Mouse (Mus musculus): ENCODE measurements around the gene Hmox2.
A peak's percentile ranks its signal among the peaks of the same experiment; 100 is the strongest.
"Not testable (repeated sequence)": the region's sequence is repeated elsewhere in the genome, so short reads cannot be mapped to it uniquely, and the experiment has no call there.

Gene Hmox2

DNA sequence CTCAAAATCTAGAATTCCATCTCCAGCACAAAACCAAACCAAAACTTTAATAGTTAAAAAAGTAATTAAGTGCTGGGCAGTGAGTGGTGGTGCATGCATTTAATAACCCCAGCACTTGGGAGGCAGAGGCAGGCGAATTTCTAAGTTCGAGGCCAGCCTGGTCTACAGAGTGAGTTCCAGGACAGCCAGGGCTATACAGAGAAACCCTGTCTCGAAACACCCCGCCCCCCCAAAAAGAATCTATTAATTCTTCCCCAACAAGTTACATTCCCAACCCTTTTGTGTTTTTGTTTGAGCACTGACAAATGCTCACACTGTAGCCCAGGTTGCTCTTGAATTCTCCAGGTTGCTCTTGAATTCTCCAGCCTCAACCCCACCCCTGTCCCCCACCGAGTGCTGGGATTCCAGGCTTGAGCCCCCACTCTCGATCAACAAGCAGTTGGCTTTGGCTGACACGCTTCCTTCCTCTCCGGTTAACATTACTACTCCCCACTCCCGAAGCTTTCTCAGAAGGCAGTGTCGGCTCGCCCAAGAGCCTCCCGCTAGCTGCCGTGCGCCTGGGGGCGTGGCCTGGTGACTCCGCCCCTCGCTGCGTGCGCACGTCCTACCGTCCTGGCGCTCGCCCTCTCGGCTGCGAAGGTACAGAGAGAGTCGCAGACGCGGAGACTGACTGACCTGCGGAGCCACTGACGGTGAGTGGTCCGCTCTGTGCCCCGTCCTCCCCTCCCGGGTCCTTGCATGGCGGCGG is at the start of gene Hmox2:
Gene Hmox2, plus strand, starts transcription at position 582 of the 748 bp plus-strand sequence.
- peak; percentile 96 for DNase-seq (ENCODE audit: low read depth, low spot score)

DNA sequence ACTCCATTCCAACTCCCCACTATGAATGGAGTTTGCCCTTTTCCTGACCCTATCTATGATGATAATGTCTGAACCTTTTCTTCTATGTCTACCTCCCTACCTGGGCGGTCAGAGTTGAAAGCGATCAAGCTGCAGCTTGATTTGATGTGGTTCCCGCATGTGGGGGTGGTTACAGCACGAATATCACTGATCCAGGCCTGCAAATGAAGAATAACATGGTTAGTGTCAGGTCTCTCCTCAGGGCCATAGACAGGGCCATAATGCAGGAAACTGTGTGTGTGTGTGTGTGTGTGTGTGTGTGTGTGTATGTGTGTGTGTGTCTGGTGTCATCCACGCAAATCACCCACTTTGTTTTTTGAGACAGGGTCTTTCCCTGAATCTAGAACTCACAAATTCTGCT is 49.3 kb upstream of the Hmox2 start:
- DNase-seq (ENCODE audit: low read depth, low spot score) = no peak

DNA sequence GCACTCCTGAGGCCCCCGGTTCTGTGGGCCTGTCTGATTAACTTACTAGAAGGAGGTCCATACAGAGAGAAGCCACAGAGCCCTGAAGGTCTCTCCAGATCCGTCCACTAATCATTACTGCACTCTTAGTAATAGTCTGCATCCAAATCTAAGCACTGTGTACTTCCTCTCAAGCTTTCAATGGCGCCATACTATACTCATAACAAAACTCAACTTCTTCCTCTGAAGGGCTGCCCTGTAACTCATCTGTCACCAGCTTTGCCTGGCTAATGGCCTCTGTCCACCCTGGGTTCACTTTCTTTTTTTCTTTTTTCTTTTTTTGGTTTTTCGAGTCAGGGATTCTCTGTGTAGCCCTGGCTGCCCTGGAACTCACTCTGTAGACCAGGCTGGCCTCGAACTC is 48.1 kb upstream of the Hmox2 start:
- no peak for DNase-seq (ENCODE audit: low read depth, low spot score)

DNA sequence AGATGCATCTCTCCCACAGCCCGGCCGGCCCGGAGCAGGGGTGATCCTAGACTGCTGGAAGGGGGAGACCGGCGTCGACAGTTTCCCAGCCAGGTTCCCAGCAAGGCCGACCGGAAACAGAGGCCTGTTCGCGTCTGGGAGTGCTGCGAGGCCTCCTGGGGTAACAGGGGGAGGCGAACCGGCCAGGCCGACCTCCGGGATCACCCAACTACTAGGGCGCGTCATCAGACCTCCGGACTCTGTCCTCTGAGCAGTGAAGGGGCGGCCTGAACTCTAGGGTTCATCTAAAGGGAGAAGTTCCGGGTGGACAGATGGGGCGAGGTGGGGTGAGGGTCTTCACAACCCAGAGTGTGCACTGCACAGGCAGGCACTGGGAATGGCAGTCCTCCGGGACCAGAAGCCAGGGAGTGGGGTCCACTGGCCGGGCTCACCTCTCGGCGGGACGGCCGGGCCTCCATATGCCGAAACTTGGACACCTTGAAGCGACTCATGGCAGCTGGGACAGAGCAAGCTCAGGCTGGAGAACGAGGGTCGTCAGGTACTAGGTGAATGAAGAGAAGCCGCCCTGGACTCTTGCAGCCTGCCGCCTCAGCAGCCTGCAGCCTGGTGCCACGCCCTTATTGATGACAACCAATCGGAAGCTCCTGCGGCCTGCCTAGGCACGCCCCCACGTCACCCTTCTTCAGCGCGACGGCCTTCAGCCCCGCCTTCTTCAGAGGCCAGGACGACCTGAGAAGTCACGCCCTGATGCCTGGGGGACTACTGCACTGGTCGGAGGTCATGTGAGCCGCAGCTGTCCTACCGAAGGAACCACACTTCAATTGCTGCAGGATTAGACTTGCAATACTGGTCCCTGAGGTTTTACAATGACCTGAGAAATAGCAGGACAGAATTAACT is 46.8 kb upstream of the Hmox2 start, which contains the start of gene Coro7:
Gene Coro7, minus strand, starts transcription at position 657 of the 898 bp plus-strand sequence.
- peak; percentile 98 for DNase-seq (ENCODE audit: low read depth, low spot score)

DNA sequence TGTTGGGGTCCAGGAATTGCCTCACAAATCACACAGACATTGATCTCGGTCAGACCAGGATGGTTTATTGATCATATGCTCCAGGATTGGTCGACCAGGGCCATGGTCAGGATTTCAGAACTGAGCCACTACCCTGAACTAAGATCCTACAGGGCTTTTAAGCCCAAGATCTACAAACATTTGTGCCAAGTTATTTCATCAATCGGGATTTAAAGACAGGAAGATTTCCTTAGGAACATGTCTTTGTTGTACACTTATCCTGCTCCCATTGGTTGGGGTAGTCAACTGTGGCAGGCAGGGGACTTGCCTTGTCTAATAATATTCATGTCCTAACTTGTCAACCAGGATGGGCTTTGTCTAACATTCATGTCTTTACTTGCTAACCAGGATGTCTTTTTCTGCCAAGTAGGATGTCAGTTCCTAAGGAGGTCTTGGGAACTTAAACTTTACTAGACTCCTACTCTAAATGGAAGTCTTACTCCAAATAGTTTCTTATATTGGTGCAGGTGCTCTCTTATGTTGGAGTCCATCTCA is 45.2 kb upstream of the Hmox2 start:
- DNase-seq (ENCODE audit: low read depth, low spot score) = not testable (repeated sequence)

DNA sequence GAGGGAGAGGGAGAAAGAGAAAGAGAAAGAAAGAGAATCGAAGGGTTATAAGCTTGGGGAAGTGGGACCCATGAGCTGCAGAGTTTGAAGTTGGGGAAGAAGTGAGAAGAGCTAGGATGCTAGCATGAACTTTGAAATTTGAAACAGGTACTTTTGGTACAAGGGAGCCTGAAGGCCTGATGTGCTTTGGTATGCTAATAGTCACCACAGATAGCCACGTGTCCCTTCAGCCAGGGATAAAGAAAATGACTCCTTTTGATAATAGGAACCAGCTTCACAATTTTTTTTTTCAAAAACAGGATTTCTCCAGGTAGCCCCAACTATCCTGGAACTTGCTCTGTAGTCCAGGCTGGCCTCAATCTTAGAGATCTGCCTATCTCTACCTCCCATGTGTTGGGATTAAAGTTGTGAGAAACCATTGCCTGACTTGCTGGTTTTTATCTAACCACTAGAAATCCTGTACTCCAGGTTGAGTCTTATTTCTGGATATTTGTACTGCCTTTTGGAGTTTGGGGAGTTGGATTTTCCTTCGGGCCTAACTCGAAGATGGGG is 43.5 kb upstream of the Hmox2 start:
- DNase-seq (ENCODE audit: low read depth, low spot score) = no peak

DNA sequence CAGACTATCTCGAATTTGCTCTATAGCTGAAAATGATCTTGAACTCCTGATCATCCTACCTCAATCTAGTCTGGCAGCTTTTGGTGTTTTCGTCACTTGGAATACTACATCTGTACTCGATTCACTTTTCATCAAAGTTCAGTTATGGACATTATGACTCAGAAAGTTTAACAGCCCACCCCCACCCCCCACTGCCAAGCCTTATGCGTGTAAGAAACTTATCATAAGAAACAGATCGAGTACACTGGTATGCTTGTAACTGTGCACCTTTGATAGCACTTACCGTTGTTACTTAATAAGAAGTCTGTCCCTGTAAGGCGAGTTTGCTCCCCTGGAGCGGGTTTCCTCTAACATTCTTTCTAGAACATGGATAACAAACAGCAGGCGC is 43.0 kb upstream of the Hmox2 start:
- DNase-seq (ENCODE audit: low read depth, low spot score) = no peak

DNA sequence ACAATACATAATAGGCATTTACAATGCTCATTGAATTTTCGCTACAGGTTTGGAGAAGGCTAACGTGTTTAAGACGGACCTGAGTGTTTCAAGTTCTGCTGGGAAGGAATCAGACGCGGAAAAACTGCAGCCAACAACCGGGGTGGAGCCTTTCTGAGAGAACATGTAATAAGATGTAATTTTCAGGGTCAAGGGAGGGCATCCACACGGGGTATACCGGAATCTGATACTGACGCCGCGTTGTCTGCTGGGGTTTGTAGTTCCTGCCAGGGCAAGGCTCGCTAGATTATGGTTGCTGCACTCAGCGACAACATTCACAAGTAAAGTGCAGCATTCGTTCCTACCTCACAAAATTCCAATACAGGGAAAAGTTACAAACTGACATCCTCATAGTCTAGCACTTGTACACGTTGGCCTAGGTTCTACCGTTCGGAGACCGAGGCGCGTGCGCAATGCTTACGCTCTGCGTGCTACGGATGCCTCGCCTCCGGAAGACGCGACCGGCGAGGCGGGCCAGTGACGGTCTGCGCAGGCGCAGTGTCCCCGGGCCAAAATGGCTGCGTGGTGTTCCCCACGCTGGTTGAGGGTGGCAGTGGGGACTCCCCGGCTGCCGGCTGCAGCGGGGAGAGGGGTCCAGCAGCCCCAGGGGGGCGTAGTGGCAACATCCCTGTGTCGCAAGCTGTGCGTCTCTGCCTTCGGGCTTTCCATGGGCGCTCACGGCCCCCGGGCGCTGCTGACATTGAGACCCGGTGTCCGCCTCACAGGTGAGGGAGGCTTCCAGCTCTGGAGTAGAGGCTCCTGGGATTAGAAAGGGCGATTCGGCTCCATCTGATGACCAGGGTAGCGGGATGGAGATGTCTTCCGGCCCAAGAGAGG is 42.3 kb upstream of the Hmox2 start:
- DNase-seq (ENCODE audit: low read depth, low spot score) = peak; percentile 97

DNA sequence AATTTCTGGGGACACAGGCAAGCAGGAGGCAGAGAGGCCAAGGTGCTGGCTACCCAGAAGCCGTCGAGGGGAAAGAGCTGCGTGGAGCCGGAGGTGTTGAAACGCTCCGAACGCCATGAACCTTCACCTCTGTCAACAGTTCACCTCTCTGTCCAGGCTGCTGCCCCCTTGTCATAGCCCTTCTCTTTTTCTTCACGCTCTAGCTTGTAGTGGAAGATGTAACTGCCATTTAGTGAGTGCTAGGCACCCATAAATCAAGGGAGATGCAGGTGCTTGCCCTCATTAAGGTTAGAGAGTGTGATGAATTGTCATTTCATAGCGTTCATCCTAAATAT is 41.7 kb upstream of the Hmox2 start:
- DNase-seq (ENCODE audit: low read depth, low spot score) = no peak

DNA sequence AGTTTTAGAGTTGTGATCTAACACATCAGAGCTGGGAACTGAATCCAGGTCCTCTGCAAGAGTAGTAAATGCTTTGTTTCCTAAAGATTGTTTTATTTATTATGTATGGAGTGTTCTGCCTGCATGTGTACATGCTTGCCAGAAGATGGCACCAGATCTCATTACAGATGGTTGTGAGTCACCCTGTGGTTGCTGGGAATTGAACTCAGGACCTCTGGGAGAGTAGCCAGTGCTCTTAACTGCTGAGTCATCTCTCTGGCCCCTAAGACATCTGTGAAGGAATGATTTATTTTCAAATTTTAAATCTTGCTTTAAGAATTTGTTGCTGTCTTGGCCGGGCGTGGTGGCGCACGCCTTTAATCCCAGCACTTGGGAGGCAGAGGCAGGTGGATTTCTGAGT is 36.8 kb upstream of the Hmox2 start:
- DNase-seq (ENCODE audit: low read depth, low spot score) = not testable (repeated sequence)

DNA sequence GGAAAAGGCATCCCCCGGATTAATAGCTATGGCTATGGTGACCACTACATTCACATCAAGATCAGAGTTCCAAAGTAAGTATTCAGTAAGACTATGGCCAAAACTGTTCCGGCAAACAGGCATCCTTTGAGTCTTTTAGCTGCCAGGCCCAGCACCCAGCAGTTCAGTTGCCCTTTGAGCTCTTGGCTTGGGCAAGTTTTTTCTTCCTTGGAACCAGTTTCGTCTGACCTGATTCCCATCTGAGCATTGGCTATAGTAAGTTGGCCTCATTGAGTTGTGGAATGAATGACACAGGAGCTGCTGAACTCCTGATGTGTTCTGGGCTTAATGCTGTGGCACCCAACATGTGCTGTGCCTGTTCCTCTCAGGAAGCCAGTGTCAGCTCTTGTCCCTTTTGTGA is 24.9 kb upstream of the Hmox2 start:
- DNase-seq (ENCODE audit: low read depth, low spot score) = no peak

DNA sequence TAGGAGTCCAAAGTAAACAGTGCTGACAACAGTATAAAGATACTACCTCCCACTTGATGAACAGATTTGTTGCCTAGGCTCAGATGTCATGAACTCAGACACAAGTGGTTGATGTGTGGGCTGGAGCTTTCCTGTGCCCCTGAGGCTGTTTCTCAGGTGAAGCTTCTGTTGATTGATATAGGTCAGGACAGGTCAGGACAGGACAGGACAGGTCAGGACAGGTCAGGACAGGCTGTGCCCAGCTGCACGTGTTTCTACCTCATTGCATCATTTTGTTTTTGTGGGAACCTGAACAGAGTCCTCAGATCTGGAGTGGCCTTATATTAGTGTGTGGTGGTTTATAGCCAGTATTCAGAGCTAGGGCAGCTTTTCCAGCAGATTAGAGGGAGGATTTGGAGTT is 23.5 kb upstream of the Hmox2 start:
- no peak for DNase-seq (ENCODE audit: low read depth, low spot score)

DNA sequence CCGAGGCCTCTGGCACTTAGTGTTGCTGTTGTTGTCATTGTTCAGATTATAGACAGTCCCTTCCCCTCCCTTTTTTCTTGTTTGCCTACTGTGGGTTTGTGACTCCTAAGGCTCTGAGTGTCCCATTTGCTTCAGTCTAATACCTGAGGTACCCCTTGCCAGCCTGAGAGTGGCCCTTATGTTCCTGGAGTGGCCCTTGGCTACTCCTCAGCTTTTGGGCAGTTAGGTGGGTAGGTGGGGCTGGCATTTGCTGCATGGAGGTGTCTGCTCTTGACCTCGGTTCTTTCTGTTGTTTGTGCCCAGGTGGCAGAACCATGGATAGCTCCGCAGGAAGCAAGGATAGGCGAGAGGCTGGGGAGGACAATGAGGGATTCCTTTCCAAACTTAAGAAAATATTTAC is 20.6 kb upstream of the Hmox2 start:
- DNase-seq (ENCODE audit: low read depth, low spot score) = no peak

DNA sequence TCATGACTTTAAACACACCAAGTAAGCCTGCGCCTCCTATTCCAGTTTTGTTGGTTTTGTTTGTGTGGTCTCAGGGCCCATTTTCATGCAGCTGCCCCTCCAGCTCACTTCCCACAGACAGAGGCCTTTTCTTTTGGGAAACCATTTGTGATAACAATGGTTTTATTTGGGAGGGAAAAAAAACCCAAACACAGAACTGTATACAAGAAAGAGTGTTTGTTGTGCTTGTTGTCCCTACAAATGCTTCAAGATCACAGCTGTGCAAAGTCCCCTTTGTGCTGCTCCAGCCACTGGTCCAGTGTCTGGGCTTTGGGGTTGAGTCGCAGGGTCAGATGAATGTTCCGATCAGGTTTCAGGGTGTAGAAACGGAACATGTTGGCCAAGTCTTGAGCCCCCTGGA is 15.0 kb upstream of the Hmox2 start:
- DNase-seq (ENCODE audit: low read depth, low spot score) = peak; percentile 81

DNA sequence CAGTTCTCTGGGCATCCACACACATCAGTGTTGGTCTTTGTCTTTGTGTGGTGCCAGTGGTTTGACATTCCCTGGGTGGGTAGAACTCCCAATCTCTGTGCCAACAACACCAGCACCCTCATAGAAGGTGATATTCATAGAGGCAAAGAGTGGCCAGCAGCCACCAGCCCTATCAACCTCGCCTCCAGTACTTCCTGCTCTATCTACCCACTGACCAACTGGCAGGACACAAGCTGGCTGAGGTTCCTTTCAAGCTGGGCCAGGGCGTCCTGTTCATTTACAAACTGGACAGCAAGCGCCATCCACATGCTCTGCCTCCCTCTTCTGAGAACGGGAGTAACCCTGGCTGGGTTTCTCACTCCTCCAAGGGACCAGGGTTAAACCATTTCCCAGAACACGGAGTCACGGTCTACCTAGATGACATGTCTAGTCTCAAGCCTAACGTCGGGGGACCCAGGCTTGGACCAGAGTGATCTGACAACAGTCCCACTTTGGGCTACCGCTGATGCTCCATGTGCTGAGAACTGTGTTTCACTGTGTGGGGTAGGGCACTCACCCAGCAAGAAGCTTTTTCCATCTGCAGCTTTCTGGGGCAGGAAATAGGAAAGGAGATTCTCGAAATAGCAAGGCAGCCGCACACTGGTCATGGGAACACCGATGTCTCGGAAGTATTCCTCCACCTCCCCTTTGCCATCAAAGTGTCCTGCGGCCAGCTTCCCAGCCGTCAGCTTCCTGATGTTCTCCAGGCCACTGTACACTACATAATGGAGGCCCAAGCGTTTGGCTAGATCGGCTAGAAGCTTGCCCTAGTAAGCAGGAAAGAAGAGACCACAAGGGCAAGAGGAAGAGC is 12.1 kb upstream of the Hmox2 start:
- peak; percentile 73 for DNase-seq (ENCODE audit: low read depth, low spot score)

DNA sequence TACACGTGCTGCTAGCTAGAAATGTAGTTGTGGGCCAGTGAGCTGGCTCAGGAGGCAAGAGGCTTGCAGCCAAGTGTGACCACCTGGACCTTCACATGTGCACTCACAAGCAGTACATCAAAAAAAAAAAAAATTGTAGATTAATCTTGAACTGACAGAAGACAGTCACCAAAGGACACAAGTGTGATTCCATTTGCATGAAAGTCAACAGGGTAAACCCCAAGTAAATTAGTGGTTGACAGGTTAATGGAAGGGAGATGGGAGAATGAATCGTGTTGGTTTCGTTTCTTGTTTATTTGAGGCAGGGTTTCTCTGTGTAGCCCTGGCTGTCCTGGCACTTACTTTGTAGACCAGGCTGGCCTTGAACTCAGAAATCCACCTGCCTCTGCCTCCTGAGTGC is 8.3 kb upstream of the Hmox2 start:
- no peak for DNase-seq (ENCODE audit: low read depth, low spot score)

DNA sequence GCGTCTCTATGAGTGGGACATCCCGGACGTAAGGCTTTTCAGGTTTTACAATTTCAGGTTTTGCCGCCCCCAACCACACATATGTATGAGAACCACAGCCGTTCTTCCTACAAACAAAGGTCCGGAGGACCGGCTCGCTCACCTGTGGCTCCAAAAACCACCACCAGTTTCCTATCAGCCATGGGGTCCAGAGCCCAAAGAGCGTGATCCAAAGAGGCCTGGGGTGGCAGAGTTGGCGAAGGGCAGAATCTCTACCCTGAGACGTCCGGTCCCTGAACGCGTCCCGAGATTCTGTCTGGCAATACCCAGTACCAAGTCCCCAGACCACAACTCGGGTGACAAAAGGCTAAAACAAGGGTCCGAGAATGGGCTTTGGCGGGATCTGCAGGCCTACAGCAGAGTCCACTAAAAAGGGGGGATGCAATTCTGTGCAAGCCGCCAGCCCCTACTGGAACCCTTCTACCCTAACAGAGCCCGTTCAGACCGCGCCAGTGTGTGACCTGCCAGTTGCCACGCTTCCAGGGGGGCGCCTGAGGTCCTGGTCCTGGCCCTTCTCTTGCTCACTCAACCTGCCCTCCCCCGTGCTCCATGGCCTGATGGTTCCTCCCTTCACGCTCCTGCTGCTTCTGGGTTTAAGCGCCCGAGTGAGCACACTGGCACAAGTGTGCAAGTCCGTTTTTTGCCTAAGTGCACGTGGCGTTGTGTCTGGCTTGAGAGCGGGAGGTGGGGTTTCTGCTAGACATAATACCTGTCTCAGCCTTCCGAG is 7.2 kb upstream of the Hmox2 start, which contains the start of gene Nmral1:
Gene Nmral1, minus strand, starts transcription at position 604 of the 766 bp plus-strand sequence.
- peak; percentile 92 for DNase-seq (ENCODE audit: low read depth, low spot score)

DNA sequence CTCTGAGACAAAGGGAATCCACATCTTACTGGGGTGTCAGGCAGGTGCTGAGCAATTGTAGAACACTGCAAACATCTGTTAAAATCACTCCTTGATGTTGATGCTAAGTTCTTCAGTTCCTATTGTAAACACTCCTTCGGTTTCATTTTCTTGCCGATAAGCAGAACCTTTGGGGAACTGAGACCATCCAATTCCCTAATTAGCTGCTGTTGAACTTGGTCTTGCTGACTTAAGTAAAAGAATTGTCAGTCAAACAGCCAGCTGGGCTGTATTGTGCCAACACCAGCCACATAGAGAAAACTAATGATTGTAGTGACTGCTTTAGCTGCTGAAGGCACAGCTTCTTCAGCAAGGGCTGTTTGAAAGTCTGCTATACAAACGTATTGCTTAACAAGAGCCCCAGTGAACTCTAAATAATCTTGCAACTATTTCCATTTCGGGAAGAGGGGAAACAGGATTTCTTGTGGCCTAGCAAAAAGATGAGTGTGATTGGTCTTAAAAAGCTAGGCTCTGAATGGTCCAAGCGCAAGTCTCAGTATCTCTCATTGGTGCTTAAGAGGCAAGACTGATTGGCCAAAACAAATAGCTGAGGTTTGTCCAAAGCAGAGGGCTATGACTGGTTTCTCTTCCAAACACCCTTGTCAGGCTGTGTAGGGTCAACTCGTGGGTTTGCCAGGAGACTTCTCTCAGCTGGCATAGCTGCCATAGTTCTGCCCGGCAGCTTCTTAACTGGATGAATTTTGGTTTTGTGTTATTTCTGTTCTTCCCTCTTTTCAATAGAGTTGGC is 3.8 kb upstream of the Hmox2 start:
- peak; percentile 44 for DNase-seq (ENCODE audit: low read depth, low spot score)

DNA sequence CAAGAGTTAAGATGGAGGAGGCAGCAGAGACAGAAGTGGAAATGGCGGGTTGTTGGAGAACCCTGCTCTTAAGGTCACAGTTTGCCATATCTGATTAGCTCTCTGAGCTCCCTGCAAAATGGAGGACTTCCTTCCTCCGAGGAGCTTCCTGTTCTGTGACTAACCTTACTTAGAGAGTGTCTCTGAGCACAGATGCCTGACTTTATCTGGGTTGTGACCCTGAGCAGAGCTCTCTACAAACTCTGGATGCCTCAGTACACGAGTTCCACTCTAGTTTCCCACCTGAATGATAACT is 3.3 kb upstream of the Hmox2 start:
- DNase-seq (ENCODE audit: low read depth, low spot score) = no peak

Measured in brain, adult 2 months (tissue).